Mouse (Mus musculus): ENCODE results near the gene Gpatch4.

Gpatch4 gene

GRCm38 (mm10) chr3:88102611-88103010 lies 59.7 kb downstream of the Gpatch4 start:
- no peak for TF ChIP-seq GATA4 (IDR thresholded peaks at IDR 0.05; ENCODE audit: insufficient replicate concordance, low read length)
